Mouse (Mus musculus): Measurements from ENCODE around the gene Smg6. TPM values are rescaled to one million over a fixed set of nuclear protein-coding genes. Genes with fewer than 3 reads are reported as not detected.

The Smg6 gene
- polyA plus RNA-seq, 1 experiment from 2014 or later = 7.7 TPM

- Histone ChIP-seq H3K36me3 (peaks cover 50% of the 10 kb centered on the region), H3K4me3 (peak overlapping the region; percentile 73), H3K27me3 (replicated peaks) (peaks cover 22% of the 10 kb centered on the region), H3K4me2 (peak overlapping the region; percentile 83), H3K4me1 (peaks cover 31% of the 10 kb centered on the region), H3K9ac (peak overlapping the region; percentile 78), H3K27ac (peak overlapping the region; percentile 70; the same call in 1 of the 2 replicates), H3K9me3 (replicated peaks) (no peaks in the 10 kb centered on the region)
- WGBS (ENCODE audit: insufficient replicate concordance) = 39% methylated on average over 12 of the region's 12 CpGs
- no peak for ATAC-seq
Measured at GRCm38 (mm10) chr11:75178011-75178410, 252.4 kb downstream of the Smg6 start.

GRCm38 (mm10) chr11:75178672-75179208 lies 253.1 kb downstream of the Smg6 start, which contains the start of gene Ovca2:
Gene Ovca2, minus strand, starts transcription at chr11:75178835.
- H3K27ac ChIP-seq = peak within 1 kb of the TSS; percentile 70
- H3K27me3 ChIP-seq (replicated peaks) = peaks cover 15% of the 10 kb centered on the region
- H3K36me3 ChIP-seq = peaks cover 58% of the 10 kb centered on the region
- H3K9me3 ChIP-seq (replicated peaks) = no peaks in the 10 kb centered on the region
- peak within 1 kb of the TSS; percentile 73 for H3K4me3 ChIP-seq
- H3K4me2 ChIP-seq = peak within 1 kb of the TSS; percentile 83
- ATAC-seq = peak; percentile 94
- peak within 1 kb of the TSS; percentile 78 for H3K9ac ChIP-seq
- peaks cover 23% of the 10 kb centered on the region for H3K4me1 ChIP-seq
- under 1% methylated on average over 33 of the region's 33 CpGs for WGBS (ENCODE audit: insufficient replicate concordance)

GRCm38 (mm10) chr11:75183917-75184570 lies 258.4 kb downstream of the Smg6 start:
- ATAC-seq = no peak
- Histone ChIP-seq H3K4me1 (peaks cover 14% of the 10 kb centered on the region), H3K27me3 (replicated peaks) (no peaks in the 10 kb centered on the region), H3K27ac (no peak overlapping the region), H3K9me3 (replicated peaks) (no peaks in the 10 kb centered on the region), H3K36me3 (peaks cover 65% of the 10 kb centered on the region), H3K4me2 (no peak overlapping the region), H3K9ac (no peak overlapping the region), H3K4me3 (no peak overlapping the region)
- WGBS (ENCODE audit: insufficient replicate concordance) = 86% methylated on average over 2 of the region's 2 CpGs

- H3K4me2 ChIP-seq = no peak overlapping the region
- ATAC-seq = no peak
- peaks cover 14% of the 10 kb centered on the region for H3K4me1 ChIP-seq
- H3K9ac ChIP-seq = no peak overlapping the region
- H3K4me3 ChIP-seq = no peak overlapping the region
- H3K36me3 ChIP-seq = peaks cover 63% of the 10 kb centered on the region
- no peak overlapping the region for H3K27ac ChIP-seq
- WGBS (ENCODE audit: insufficient replicate concordance) = 79% methylated on average over 5 of the region's 5 CpGs
- no peaks in the 10 kb centered on the region for H3K9me3 ChIP-seq (replicated peaks)
- H3K27me3 ChIP-seq (replicated peaks) = no peaks in the 10 kb centered on the region
Measured at GRCm38 (mm10) chr11:75184573-75184972, 258.9 kb downstream of the Smg6 start.

GRCm38 (mm10) chr11:75184986-75185385 lies 259.4 kb downstream of the Smg6 start:
- no peak for ATAC-seq
- WGBS (ENCODE audit: insufficient replicate concordance) = 71% methylated on average over 2 of the region's 2 CpGs

GRCm38 (mm10) chr11:75189713-75190370 lies 264.2 kb downstream of the Smg6 start:
- H3K36me3 ChIP-seq = peaks cover 13% of the 10 kb centered on the region
- peaks cover 52% of the 10 kb centered on the region for H3K4me1 ChIP-seq
- H3K27me3 ChIP-seq (replicated peaks) = peaks cover 40% of the 10 kb centered on the region
- H3K4me3 ChIP-seq = peak overlapping the region; percentile 82
- peak overlapping the region; percentile 84 for H3K27ac ChIP-seq
- peak overlapping the region; percentile 76 for H3K9ac ChIP-seq
- peak; percentile 82 for ATAC-seq
- peak overlapping the region; percentile 90 for H3K4me2 ChIP-seq
- no peaks in the 10 kb centered on the region for H3K9me3 ChIP-seq (replicated peaks)
- WGBS (ENCODE audit: insufficient replicate concordance) = 0% methylated on average over 22 of the region's 22 CpGs

More at GRCm38 (mm10) chr11:75184986-75185385, 259.4 kb downstream of the Smg6 start:
- Histone ChIP-seq H3K4me2 (no peak overlapping the region), H3K9ac (no peak overlapping the region), H3K36me3 (peaks cover 61% of the 10 kb centered on the region), H3K9me3 (replicated peaks) (no peaks in the 10 kb centered on the region), H3K27me3 (replicated peaks) (no peaks in the 10 kb centered on the region), H3K4me3 (no peak overlapping the region), H3K4me1 (peaks cover 18% of the 10 kb centered on the region), H3K27ac (no peak overlapping the region)

GRCm38 (mm10) chr11:75190371-75190724 lies 264.7 kb downstream of the Smg6 start:
- Histone ChIP-seq H3K36me3 (peaks cover 8% of the 10 kb centered on the region), H3K4me2 (peak overlapping the region; percentile 90), H3K27me3 (replicated peaks) (peaks cover 45% of the 10 kb centered on the region), H3K27ac (peak overlapping the region; percentile 84), H3K9ac (peak overlapping the region; percentile 76), H3K4me3 (peak overlapping the region; percentile 82), H3K4me1 (peaks cover 57% of the 10 kb centered on the region), H3K9me3 (replicated peaks) (no peaks in the 10 kb centered on the region)
- WGBS (ENCODE audit: insufficient replicate concordance) = 2% methylated on average over 24 of the region's 24 CpGs
- peak; percentile 79 for ATAC-seq

GRCm38 (mm10) chr11:75190905-75191441 lies 265.4 kb downstream of the Smg6 start, which contains the start of gene Dph1:
Gene Dph1, minus strand, starts transcription at chr11:75191241.
- Histone ChIP-seq H3K36me3 (0 out of 2 replicates have a peak, but pooled peaks cover 2% of the 10 kb centered on the region), H3K9me3 (replicated peaks) (no peaks in the 10 kb centered on the region), H3K4me1 (peaks cover 58% of the 10 kb centered on the region), H3K4me3 (peak within 1 kb of the TSS; percentile 82), H3K27me3 (replicated peaks) (peaks cover 52% of the 10 kb centered on the region), H3K4me2 (peak within 1 kb of the TSS; percentile 90), H3K9ac (peak within 1 kb of the TSS; percentile 76), H3K27ac (peak within 1 kb of the TSS; percentile 84)
- WGBS (ENCODE audit: insufficient replicate concordance) = 58% methylated on average over 5 of the region's 5 CpGs
- no peak for ATAC-seq

GRCm38 (mm10) chr11:75191841-75192240 lies 266.2 kb downstream of the Smg6 start:
- Histone ChIP-seq H3K4me2 (no peak overlapping the region), H3K4me3 (no peak overlapping the region), H3K36me3 (no peaks in the 10 kb centered on the region), H3K9ac (no peak overlapping the region), H3K9me3 (replicated peaks) (no peaks in the 10 kb centered on the region), H3K4me1 (peaks cover 58% of the 10 kb centered on the region), H3K27ac (no peak overlapping the region), H3K27me3 (replicated peaks) (peaks cover 60% of the 10 kb centered on the region)
- no peak for ATAC-seq
- WGBS (ENCODE audit: insufficient replicate concordance) = 60% methylated on average over 6 of the region's 6 CpGs

- Histone ChIP-seq H3K9ac (no peak overlapping the region), H3K4me1 (peaks cover 58% of the 10 kb centered on the region), H3K36me3 (no peaks in the 10 kb centered on the region), H3K4me3 (peak overlapping the region; percentile 60), H3K9me3 (replicated peaks) (no peaks in the 10 kb centered on the region), H3K27me3 (replicated peaks) (peaks cover 68% of the 10 kb centered on the region), H3K27ac (no peak overlapping the region), H3K4me2 (peak overlapping the region; percentile 75)
- 24% methylated on average over 13 of the region's 13 CpGs for WGBS (ENCODE audit: insufficient replicate concordance)
- ATAC-seq = no peak
Measured at GRCm38 (mm10) chr11:75192336-75193214, 267.0 kb downstream of the Smg6 start.
